ENCODE assay signal across 12 mouse cellular contexts in the genomic region with DNA sequence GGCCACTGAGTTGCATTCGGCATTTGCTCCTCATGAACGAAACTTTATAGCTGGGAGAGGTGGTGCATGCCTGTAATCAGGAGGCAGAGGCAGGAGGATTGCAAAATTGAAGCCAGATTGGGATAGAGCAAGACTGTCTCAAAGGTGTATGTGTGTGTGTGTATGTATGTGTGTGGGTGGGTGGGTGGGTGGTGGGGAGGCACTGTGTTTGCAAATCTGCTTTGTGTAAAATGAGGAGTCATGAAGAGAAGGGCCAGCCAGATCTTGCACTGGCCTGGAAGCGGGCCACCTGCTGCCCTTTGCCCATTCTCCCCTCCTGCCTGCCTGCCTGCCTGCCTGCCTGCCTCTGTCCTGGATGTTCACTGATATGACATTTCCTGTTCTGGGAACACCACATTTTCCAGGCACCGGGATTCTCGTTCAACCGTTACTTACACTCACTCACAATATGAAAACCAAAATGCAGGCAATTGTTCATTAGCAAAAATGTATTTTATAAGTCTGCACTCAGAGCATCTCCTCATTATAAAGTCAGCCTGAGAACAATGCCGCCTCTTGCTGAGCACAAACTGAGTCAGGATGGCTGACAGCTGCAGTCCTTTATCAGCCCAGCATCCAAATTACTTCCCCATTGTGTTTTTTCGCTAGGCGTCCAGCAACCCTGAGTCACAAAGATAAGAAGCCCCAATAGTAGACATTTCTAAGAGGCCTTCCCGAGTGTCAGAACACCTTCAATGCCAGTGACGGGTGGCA. TPM values are rescaled to one million over a fixed set of nuclear protein-coding genes. Genes with fewer than 3 reads are reported as not detected.
DNase-seq lines count a peak whose midpoint lies in the region; ATAC-seq and TF ChIP-seq lines count a peak whose summit lies in the region.
"Had no signal": no experiment of that assay in that cellular context is flagged by ENCODE, and none has a peak within 500 bp of the region (broad histone marks: within the 10 kb centered on the region; RNA-seq: fewer than 3 reads in every experiment).

No protein-coding gene starts in this region.

- H3K27me3 ChIP-seq in neural tube, embryonic 15.5 days (replicated peaks) = peaks cover 8% of the 10 kb centered on the region
- H3K27me3 ChIP-seq in forebrain, postnatal 0 days (ENCODE audit: insufficient read depth, low read length) = peaks cover 5% of the 10 kb centered on the region; the same call in 1 of the 2 replicates

- peaks cover 5% of the 10 kb centered on the region; the same call in 1 of the 2 replicates for H3K4me1 ChIP-seq in neural tube, embryonic 15.5 days
- no peaks in the 10 kb centered on the region for H3K4me1 ChIP-seq in forebrain, postnatal 0 days (ENCODE audit: insufficient read depth)

- no peak overlapping the region for H3K4me3 ChIP-seq in neural tube, embryonic 15.5 days (replicated peaks)
- H3K4me3 ChIP-seq in forebrain, postnatal 0 days (ENCODE audit: low read depth, low read length) = no peak overlapping the region
- H3K4me3 ChIP-seq in left cerebral cortex, adult 2 months = no peak overlapping the region
- H3K4me3 ChIP-seq: gastrocnemius, adult 2 months had no signal

- H3K36me3 ChIP-seq in neural tube, embryonic 15.5 days = no peaks in the 10 kb centered on the region
- no peaks in the 10 kb centered on the region for H3K36me3 ChIP-seq in forebrain, postnatal 0 days (ENCODE audit: insufficient read depth)

- no peak for TF ChIP-seq CTCF in forebrain, postnatal 0 days (IDR thresholded peaks at IDR 0.05; ENCODE audit: low read depth)
- TF ChIP-seq CTCF in left cerebral cortex, adult 2 months (IDR thresholded peaks at IDR 0.05) = no peak

- DNase-seq in neural tube, embryonic 10.5 days (ENCODE audit: extremely low spot score, low spot score) = peak; percentile 16
- no peak for DNase-seq in forebrain, postnatal 0 days
- DNase-seq in left cerebral cortex, postnatal 25 days (ENCODE audit: low spot score in 2 of 2) = no peak
- DNase-seq in urinary bladder, postnatal 36 days (ENCODE audit: low spot score in 2 of 2) = no peak
- DNase-seq in layer of hippocampus, adult 18-20 months (ENCODE audit: low spot score in 2 of 2) = no peak
- DNase-seq in left cerebral cortex, adult 2 months (ENCODE audit: extremely low spot score in 1 of 2, low spot score in 2 of 2) = no peak
- DNase-seq: adrenal gland, adult 2 months; gastrocnemius, adult 2 months; kidney, adult 11 months had no signal

- H3K4me2 ChIP-seq in neural tube, embryonic 15.5 days = no peak overlapping the region
- H3K4me2 ChIP-seq in forebrain, postnatal 0 days (ENCODE audit: low read depth) = no peak overlapping the region

- H3K27ac ChIP-seq in neural tube, embryonic 15.5 days (replicated peaks) = no peak overlapping the region
- no peak overlapping the region for H3K27ac ChIP-seq in forebrain, postnatal 0 days (ENCODE audit: low read depth, low read length)
- no peak overlapping the region for H3K27ac ChIP-seq in left cerebral cortex, adult 2 months
- H3K27ac ChIP-seq: gastrocnemius, adult 2 months; macrophage had no signal

- 32% methylated on average over 11 of the region's 11 CpGs for WGBS in neural tube, embryonic 15.5 days
- 25% methylated on average over 11 of the region's 11 CpGs for WGBS in forebrain, postnatal 0 days

- H3K9me3 ChIP-seq in neural tube, embryonic 15.5 days (replicated peaks) = no peaks in the 10 kb centered on the region
- H3K9me3 ChIP-seq in forebrain, postnatal 0 days (ENCODE audit: low read length) = no peaks in the 10 kb centered on the region

- ATAC-seq in neural tube, embryonic 15.5 days (ENCODE audit: low FRiP score) = no peak
- ATAC-seq in forebrain, postnatal 0 days = peak; percentile 51; the same call in 1 of the 2 replicates
- peak; percentile 90 for ATAC-seq in megakaryocyte progenitor cell, adult 5-6 weeks (replicated peaks; ENCODE audit: poor library complexity)

- intact Hi-C loops in left cerebral cortex, postnatal 25 days (cut with DNase I) = no loop called here
- intact Hi-C loops in left cerebral cortex, adult 2 months (cut with DNase I) = no loop called here

- H3K9ac ChIP-seq in neural tube, embryonic 15.5 days (replicated peaks) = no peak overlapping the region
- no peak overlapping the region; the same call in 1 of the 2 replicates for H3K9ac ChIP-seq in forebrain, postnatal 0 days

RNA-seq across cellular contexts. Expression of a gene that starts 26.1 kb away (rescaled TPM):
- polyA plus RNA-seq in neural tube, embryonic 15.5 days (2015; fragmentation: Nextera tagmentation; extraction: Ambion mirVana) = 138 and 161 TPM in 2 replicates
- total RNA-seq in forebrain, postnatal 0 days (2014; rRNA removed) = 150 and 191 TPM in 2 replicates
- polyA plus RNA-seq in forebrain, postnatal 0 days (2015; fragmentation: Nextera tagmentation; extraction: Ambion mirVana) = 118 and 125 TPM in 2 replicates
- total RNA-seq in megakaryocyte progenitor cell, adult 5-6 weeks (2015) = 169 and 184 TPM in 2 replicates
- total RNA-seq in megakaryocyte progenitor cell, adult 5-6 weeks (2017) = 140 and 153 TPM in 2 replicates
- 10 to 100 TPM; 85.7 to 96.5 TPM for total RNA-seq in left cerebral cortex, postnatal 25 days (2021)
- 10 to 100 TPM; 79.5 to 80.1 TPM for total RNA-seq in layer of hippocampus, adult 18-20 months (2021)
- 10 to 100 TPM; 81.4 to 82.0 TPM for total RNA-seq in left cerebral cortex, adult 2 months (2021)
